Mouse (Mus musculus) hindbrain, embryonic 11.5 days (tissue): ENCODE data around the gene Mettl2. TPM values are rescaled to one million over a fixed set of nuclear protein-coding genes. Genes with fewer than 3 reads are reported as not detected.

Experiments used
- ATAC-seq: fragments of 200-750 bp; cut with Nextera tagmentation; 2 replicates; pipeline ENCODE4 v1.8.0; 2017; ENCODE audit warnings: mild to moderate bottlenecking, moderate TSS enrichment, moderate library complexity; ENCODE audit not compliant: low FRiP score
- DNase-seq: peaks from one replicate; pipeline ENCODE4 v3.0.0-alpha.2; 2015; ENCODE audit warnings: low spot score
- H3K27ac ChIP-seq: fragments of 300-500 bp; sonication (generic); 2 replicates; pipeline ENCODE4 v1.5.1; 2014; ENCODE audit warnings: mild to moderate bottlenecking, low read depth, low read length
- H3K27me3 ChIP-seq: fragments of 300-500 bp; sonication (generic); 2 replicates; pipeline ENCODE4 v1.6.1; 2014; ENCODE audit warnings: mild to moderate bottlenecking, low read length, moderate library complexity, mixed read lengths; ENCODE audit not compliant: control insufficient read depth, insufficient read depth
- H3K36me3 ChIP-seq: fragments of 300-500 bp; sonication (generic); 2 replicates; pipeline ENCODE4 v1.6.1; 2014; ENCODE audit warnings: mild to moderate bottlenecking, low read length, moderate library complexity, mixed read lengths; ENCODE audit not compliant: control insufficient read depth, insufficient read depth
- H3K4me1 ChIP-seq: fragments of 300-500 bp; sonication (generic); replicated peaks from 2 replicates; pipeline ENCODE4 v1.6.1; 2014; ENCODE audit warnings: low read length, mixed read lengths; ENCODE audit not compliant: control insufficient read depth, insufficient read depth
- H3K4me2 ChIP-seq: fragments of 300-500 bp; sonication (generic); replicated peaks from 2 replicates; pipeline ENCODE4 v1.6.1; 2014; ENCODE audit warnings: mild to moderate bottlenecking, low read depth, low read length
- H3K4me3 ChIP-seq: fragments of 300-500 bp; sonication (generic); 2 replicates; pipeline ENCODE4 v1.5.1; 2014; ENCODE audit warnings: low read depth, low read length
- H3K9ac ChIP-seq: fragments of 300-500 bp; sonication (generic); 2 replicates; pipeline ENCODE4 v1.6.1; 2014; ENCODE audit warnings: low read depth, low read length
- H3K9me3 ChIP-seq: fragments of 300-500 bp; sonication (generic); 2 replicates; pipeline ENCODE4 v1.6.1; 2016; ENCODE audit warnings: low read length; ENCODE audit not compliant: control insufficient read depth
- WGBS: fragments of 180-500 bp; shearing (Covaris S2); extraction: QIAGEN DNeasy Blood & Tissue Kit; methylation state at CpG from one replicate; pipeline ENCODE4 v1.1.7; 2014; 5-methylcytosine and 5-hydroxymethylcytosine counted together
- polyA plus RNA-seq: library from polyadenylated mRNA; unstranded; fragments of >200 nt; fragmentation: Nextera tagmentation; extraction: Ambion mirVana; gene quantifications from 2 replicates; pipeline ENCODE4 v1.2.1, GENCODE M21; 2014

Mettl2 gene
- polyA plus RNA-seq, 1 experiment from 2014 or later: 45.5 TPM

DNA sequence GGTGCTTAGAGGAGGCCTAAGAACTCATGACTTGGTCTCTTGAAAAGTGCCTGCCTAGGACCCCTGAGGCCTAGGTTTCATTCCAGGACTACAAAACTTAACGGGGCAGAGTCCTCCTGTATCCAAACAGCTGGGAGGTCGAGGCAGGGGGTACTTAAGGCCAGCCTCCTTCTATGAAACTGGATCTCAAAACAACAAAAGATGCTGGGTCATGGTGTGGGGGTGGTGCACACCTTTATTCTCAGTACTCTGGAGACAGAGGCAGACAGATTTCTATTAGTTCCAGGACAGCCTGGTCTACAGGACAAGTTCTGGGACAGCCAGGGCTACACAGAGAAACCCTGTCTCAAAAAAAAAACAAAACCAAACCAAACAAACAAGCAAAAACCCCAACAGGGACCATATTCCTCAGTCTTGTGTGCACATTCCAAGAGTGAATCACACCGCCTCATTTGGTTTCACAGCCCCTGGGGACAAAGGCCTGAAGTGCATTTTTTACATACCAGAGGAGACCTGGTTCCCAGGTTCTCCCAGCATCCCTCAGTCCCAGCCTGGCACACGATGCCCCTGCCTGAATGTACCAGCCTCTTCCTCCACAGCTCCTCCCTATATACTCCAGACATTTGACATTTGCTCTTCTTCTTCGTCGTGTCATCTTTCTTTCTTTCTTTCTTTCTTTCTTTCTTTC, 33.6 kb downstream of the Mettl2 start:
- no peak overlapping the region for H3K27ac ChIP-seq
- 61% methylated on average over 6 of the region's 6 CpGs for WGBS
- H3K9me3 ChIP-seq: 0 out of 2 replicates have a peak, but pooled peaks cover 2% of the 10 kb centered on the region
- H3K4me3 ChIP-seq: no peak overlapping the region
- no peak for ATAC-seq
- H3K27me3 ChIP-seq: no peaks in the 10 kb centered on the region
- DNase-seq: no peak
- H3K4me1 ChIP-seq: no peaks in the 10 kb centered on the region
- H3K4me2 ChIP-seq: no peak overlapping the region
- no peaks in the 10 kb centered on the region for H3K36me3 ChIP-seq
- H3K9ac ChIP-seq: no peak overlapping the region

DNA sequence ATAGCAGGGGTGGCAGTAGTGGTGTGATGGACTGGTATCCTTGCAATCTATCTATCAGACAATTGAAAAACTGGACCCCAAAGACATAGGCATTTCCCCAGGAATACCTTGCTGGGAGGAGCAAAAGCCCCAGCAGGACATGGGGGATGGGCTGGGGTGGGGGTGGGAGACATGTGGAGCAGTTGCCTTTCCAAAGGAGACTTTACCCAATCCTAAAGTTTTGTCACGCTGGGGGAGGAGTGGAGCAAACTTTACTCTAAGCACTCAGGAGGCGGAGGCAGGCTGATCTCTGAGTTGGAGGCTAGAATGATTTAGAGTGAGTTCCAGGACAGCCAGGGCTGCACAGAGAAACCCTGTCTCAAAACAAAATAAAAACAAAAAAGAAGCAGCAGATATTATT, 35.2 kb downstream of the Mettl2 start:
- WGBS: 79% methylated on average over 2 of the region's 2 CpGs
- no peak overlapping the region for H3K9ac ChIP-seq
- DNase-seq (no peak), ATAC-seq (no peak)
- H3K4me2 ChIP-seq: no peak overlapping the region
- no peaks in the 10 kb centered on the region for H3K36me3 ChIP-seq
- H3K27ac ChIP-seq: no peak overlapping the region
- H3K27me3 ChIP-seq: no peaks in the 10 kb centered on the region
- H3K4me1 ChIP-seq: no peaks in the 10 kb centered on the region
- H3K9me3 ChIP-seq: 0 out of 2 replicates have a peak, but pooled peaks cover 2% of the 10 kb centered on the region
- H3K4me3 ChIP-seq: no peak overlapping the region

DNA sequence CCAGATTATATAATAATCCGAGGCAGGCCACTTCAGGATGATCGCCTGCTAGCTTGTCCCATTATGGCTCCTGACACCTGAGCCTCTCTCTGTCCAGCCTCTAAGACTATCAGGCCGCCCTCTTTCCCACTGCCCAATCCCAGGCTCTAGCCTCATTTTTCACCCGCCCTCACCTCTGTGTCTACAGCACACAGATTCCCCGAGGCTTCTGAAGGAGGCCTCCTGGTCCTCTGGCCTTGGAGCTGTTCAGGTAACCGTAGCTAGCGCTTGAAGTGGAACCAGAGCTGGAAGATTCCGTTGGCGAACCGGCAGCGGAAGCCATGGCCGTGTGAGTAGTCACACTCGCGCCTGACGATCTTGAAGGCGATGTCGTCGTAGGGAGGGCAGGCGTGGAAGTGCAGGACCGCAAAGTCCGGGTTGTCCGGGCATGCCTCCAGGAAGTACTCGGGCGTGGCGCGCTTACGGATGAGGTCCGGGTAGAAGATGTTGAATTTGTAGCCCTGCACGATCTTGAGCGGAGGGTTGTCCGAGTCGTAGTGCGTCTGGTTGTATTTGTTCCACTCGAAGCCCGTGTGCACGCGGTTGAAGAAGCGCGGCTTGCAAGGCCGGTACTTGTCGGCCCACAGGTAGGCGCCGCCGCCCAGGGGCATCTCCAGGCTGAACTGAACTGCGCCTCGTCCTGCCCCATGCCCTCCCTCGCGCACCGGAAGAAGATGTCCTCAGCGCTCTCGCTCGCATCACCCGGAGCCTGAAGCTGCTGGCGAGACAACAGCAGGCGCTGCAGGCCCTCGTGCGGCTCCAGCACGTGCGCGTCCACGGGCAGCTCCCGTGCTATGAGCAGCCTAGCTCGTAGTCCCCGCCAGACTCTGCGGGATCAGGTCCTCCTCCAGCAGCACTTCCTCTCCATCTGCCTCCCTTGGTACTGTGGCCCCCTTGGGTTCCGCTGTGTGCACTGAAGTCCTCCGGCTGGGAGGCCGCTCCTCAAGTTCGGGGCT, 38.6 kb downstream of the Mettl2 start:
- ATAC-seq (no peak), DNase-seq (no peak)
- Histone ChIP-seq H3K4me3 (no peak overlapping the region), H3K9ac (no peak overlapping the region), H3K4me1 (no peaks in the 10 kb centered on the region), H3K27ac (no peak overlapping the region), H3K9me3 (0 out of 2 replicates have a peak, but pooled peaks cover 2% of the 10 kb centered on the region), H3K4me2 (no peak overlapping the region), H3K36me3 (no peaks in the 10 kb centered on the region), H3K27me3 (no peaks in the 10 kb centered on the region)
- WGBS: 80% methylated on average over 69 of the region's 69 CpGs

DNA sequence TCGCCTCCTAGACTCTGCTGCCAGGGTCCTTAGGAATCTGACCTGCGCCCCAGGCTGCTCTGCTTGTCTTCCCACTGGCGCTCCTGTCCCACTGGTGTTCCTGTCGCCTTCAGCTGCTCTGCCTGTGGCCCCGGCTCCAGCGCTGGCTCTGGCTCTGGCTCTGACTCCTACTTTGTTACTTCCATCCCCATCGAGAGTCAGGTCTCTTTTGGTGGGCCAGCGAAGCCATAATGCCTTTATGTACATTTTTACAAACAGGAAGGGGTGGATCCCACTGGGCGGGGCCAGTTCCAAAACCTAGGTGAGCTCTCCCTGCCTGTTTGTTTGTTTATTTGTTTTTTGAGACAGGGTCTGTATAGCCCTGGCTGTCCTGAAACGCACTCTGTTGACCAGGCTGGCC, 40.6 kb downstream of the Mettl2 start:
- 85% methylated on average over 10 of the region's 10 CpGs for WGBS
- Histone ChIP-seq H3K27me3 (no peaks in the 10 kb centered on the region), H3K27ac (no peak overlapping the region), H3K9me3 (0 out of 2 replicates have a peak, but pooled peaks cover 2% of the 10 kb centered on the region), H3K4me2 (no peak overlapping the region), H3K36me3 (no peaks in the 10 kb centered on the region), H3K4me3 (no peak overlapping the region), H3K9ac (no peak overlapping the region), H3K4me1 (no peaks in the 10 kb centered on the region)
- ATAC-seq: no peak
- no peak for DNase-seq

DNA sequence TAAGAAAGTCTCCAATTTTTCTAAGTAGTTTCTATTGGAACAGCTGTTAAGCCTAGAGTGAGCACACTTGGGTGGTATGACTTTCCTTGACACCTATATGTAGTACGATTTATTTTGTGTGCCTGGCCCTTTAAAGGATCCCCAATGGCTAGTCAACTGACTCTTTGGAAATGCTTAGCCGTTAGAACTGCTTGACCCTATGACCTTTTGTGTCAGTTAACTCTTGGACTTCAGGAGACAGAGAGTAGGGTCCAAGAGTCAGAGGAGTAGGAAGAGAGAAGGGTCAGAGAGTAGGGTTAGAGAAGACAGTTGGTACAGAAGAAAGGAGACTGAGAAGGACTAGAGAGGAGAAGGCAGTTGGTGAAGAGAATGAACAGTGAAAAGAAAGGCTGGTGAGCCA, 52.3 kb downstream of the Mettl2 start, which contains the start of gene Tlk2:
Gene Tlk2 (plus strand): TSS at position 292 of the 400 bp plus-strand sequence.
- Histone ChIP-seq H3K36me3 (no peaks in the 10 kb centered on the region), H3K9ac (no peak within 1 kb of the TSS), H3K4me2 (no peak within 1 kb of the TSS), H3K9me3 (no peaks in the 10 kb centered on the region), H3K4me3 (peak within 1 kb of the TSS; percentile 93), H3K27me3 (no peaks in the 10 kb centered on the region), H3K27ac (no peak within 1 kb of the TSS), H3K4me1 (no peaks in the 10 kb centered on the region)
- DNase-seq (no peak), ATAC-seq (no peak)
- WGBS: 36% methylated on average over 2 of the region's 2 CpGs

DNA sequence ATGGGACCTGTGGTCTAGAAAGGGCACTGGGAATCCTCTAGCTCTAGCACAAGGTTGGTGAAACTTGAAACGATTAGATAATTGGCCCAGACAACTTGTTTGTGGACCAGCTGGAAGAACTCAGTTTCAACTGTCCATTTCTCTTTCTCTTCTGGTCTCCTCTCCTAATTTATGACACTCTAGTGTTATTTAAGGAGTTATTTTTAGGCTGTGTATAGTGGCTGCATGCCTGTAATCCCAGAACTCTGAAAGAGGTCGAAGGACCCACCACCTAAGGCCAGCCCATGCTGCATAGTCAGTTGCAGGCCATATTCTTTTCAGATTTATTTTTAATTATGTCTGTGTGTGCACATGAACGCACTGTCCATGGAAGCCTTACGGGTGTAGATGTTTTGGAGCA, 53.3 kb downstream of the Mettl2 start:
- Histone ChIP-seq H3K4me2 (peak overlapping the region; percentile 81), H3K27me3 (no peaks in the 10 kb centered on the region), H3K4me3 (peak overlapping the region; percentile 93), H3K27ac (no peak overlapping the region), H3K9me3 (no peaks in the 10 kb centered on the region), H3K4me1 (no peaks in the 10 kb centered on the region), H3K36me3 (peaks cover 4% of the 10 kb centered on the region; the same call in 1 of the 2 replicates), H3K9ac (no peak overlapping the region; the same call in 1 of the 2 replicates)
- no peak for ATAC-seq
- 89% methylated on average over 4 of the region's 4 CpGs for WGBS
- no peak for DNase-seq

DNA sequence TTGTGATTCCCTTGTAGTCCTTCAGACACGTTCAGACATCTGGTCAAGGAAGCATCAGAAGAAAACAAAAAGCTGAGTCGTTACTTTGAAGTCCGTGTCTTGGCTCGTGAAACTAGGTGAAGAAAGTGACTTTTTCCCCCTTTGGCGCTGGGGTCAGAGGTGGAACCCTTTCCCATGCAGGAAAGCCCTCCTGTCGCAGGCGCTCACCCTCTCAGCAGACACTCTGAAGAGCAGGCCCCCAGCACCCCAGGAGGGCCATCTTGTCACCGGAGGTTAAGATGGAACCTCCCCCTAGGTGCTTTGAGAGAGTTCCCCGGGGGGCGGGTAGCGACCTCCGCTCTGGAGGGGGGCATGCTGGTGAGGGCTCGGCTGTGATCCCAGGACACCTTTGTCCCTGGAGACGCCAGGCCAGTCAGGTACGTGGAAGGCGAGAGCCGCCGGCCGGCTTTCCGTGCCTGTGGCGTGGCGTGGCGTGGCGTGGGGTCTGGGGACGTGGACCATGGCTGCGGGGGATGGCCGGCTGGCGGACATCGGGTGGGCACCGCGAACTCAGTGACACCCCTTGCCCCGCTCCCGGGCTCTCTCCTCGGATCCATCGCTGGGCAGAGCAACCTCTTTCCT, 54.4 kb downstream of the Mettl2 start:
- Histone ChIP-seq H3K4me1 (no peaks in the 10 kb centered on the region), H3K9ac (peak overlapping the region; percentile 92), H3K9me3 (no peaks in the 10 kb centered on the region), H3K36me3 (peaks cover 7% of the 10 kb centered on the region), H3K27ac (peak overlapping the region; percentile 94), H3K4me2 (peak overlapping the region; percentile 81), H3K27me3 (no peaks in the 10 kb centered on the region), H3K4me3 (peak overlapping the region; percentile 93)
- ATAC-seq (peak; percentile 25), DNase-seq (peak; percentile 55)
- under 1% methylated on average over 28 of the region's 35 CpGs for WGBS

DNA sequence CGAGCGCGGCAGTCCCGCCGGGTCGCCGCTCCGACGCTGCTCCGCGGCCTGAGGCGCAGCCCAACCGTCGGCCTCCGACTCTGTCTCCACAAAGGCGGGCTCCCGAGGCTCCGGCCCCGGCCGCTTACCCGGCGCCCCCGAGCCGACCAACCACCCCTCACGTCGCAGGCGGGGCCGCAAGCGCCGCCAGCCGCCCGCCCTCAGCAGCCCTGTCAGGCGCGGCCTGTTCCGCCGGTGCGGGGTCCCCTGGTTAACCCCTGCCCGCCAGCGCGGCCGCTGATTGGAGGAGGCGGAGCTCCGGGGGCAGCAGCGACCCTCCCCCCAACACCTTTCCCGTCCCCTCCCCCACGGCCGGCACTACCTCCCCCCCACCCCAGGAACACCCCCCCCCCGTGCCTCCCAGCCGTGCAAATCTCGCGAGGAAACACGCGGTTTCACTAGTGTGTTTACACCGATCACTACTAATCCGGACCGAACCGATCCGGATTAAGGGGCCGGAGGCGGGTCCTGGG, 55.0 kb downstream of the Mettl2 start:
- H3K4me2 ChIP-seq: peak overlapping the region; percentile 81
- peak; percentile 95 for DNase-seq
- H3K9me3 ChIP-seq: no peaks in the 10 kb centered on the region
- under 1% methylated on average over 30 of the region's 60 CpGs for WGBS
- H3K27me3 ChIP-seq: no peaks in the 10 kb centered on the region
- H3K36me3 ChIP-seq: peaks cover 7% of the 10 kb centered on the region
- peak; percentile 98 for ATAC-seq
- peak overlapping the region; percentile 93 for H3K4me3 ChIP-seq
- peak overlapping the region; percentile 94 for H3K27ac ChIP-seq
- H3K4me1 ChIP-seq: no peaks in the 10 kb centered on the region
- peak overlapping the region; percentile 98 for H3K9ac ChIP-seq
